Comparison of ENCODE assay signal across 18 mouse cellular contexts in the genomic region with DNA sequence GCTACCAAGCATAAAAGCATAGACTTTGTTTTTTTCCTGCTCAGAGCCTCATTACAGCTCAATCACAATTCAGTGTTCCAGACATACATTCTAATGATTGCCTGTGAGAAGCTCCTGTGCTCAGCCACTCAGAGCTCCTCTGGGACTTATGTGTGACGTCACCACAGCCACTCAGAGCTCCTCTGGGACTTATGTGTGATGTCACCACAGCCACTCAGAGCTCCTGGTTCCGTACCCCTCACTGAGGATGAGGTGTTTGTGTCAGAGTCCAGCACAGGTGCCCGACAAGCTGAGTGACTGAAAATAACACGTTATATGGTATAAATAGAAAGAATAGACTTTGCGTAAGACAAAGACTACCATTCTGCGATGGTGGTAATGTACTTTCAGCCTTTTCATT.
"Had no signal": no experiment of that assay in that cellular context is flagged by ENCODE, and none has a peak within 500 bp of the region (broad histone marks: within the 10 kb centered on the region; RNA-seq: fewer than 3 reads in every experiment).

No protein-coding gene starts in this region.

- H3K27ac ChIP-seq: liver, embryonic 15.5 days; midbrain, embryonic 10.5 days; midbrain, embryonic 12.5 days; neural tube, embryonic 13.5 days; neural tube, embryonic 15.5 days had no signal

- H3K4me3 ChIP-seq: liver, embryonic 15.5 days; midbrain, embryonic 10.5 days; midbrain, embryonic 12.5 days; myocyte; neural tube, embryonic 13.5 days; neural tube, embryonic 15.5 days had no signal

- H3K27me3 ChIP-seq: liver, embryonic 15.5 days; midbrain, embryonic 12.5 days; neural tube, embryonic 13.5 days; neural tube, embryonic 15.5 days had no signal

- DNase-seq: liver, postnatal 0 days; lung, embryonic 14.5 days; lung, postnatal 10 days; lung, postnatal 4 days; midbrain, embryonic 14.5 days; right cerebral cortex, adult 18-20 months; right cerebral cortex, postnatal 25 days; right cerebral cortex, postnatal 4 days; spleen, adult 18-20 months; thymus, adult 18-20 months; thymus, postnatal 14 days; thymus, postnatal 36 days had no signal

- H3K36me3 ChIP-seq: liver, embryonic 15.5 days; midbrain, embryonic 10.5 days; midbrain, embryonic 12.5 days; neural tube, embryonic 13.5 days; neural tube, embryonic 15.5 days had no signal

- H3K4me1 ChIP-seq: liver, embryonic 15.5 days; midbrain, embryonic 10.5 days; midbrain, embryonic 12.5 days; neural tube, embryonic 13.5 days; neural tube, embryonic 15.5 days had no signal

- H3K9me3 ChIP-seq: liver, embryonic 15.5 days; midbrain, embryonic 10.5 days; midbrain, embryonic 12.5 days; neural tube, embryonic 13.5 days; neural tube, embryonic 15.5 days had no signal
